Mouse (Mus musculus): ENCODE data around the gene Flt3l.
"Not testable (repeated sequence)": the region's sequence is repeated elsewhere in the genome, so short reads cannot be mapped to it uniquely, and the experiment has no call there.

The Flt3l gene

DNA sequence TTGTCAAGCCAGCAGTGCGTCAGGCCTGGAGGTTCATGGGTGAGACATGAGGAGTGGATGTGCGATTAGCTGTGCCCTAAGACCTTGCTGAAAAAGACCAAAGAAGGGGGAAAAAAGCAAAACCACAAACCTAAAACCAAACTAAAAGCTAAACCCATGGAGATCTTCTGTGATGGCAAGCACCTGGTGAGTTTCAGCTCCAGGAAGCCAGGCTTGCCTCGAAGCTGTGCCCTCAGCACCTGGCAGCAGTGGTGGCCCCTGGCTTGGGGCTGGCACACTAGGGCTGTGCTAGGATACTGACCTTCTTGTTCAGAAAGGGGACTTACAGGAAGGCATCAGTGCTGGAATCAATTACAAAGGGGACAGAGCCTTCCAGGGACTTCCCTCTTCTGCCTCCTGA, 5.1 kb upstream of the Flt3l start:
- no peak for DNase-seq

DNA sequence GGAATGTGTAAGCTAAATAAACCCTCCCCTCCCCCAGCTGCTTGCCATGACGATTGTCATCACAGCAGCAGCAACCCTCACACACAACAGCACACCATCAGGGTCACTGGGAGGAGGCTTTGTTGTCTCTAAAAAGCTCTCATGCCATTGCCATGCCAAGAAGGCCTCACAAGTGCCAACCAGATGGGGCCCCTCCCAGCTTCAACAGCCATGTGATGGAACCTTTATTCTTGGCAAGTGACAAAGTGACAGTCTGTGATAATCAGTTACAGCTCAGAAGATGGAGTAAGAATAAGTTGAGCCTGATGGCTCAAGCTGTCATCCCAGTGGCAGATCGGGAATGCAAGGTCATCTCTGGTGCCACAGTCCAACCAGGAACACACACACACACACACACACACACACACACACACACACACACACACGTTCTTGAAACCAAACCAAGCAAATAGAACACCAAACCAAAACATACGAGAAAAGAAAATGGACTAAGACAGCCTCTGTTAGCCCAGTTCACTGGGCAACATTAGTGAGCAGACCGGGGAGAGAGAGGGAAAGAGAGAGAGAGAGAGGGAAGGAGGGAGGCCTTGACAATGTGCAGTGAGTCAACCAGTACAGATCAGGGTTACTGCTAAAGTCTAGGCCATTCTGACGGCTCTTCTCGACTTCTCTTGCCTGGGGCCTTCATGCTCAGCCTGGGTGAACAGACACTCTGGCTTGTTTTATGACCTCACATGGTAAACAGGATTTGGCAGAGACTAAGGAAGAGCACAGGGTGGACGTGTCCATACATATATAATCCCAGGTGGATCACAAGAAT, 3.9 kb upstream of the Flt3l start:
- DNase-seq, result no peak

DNA sequence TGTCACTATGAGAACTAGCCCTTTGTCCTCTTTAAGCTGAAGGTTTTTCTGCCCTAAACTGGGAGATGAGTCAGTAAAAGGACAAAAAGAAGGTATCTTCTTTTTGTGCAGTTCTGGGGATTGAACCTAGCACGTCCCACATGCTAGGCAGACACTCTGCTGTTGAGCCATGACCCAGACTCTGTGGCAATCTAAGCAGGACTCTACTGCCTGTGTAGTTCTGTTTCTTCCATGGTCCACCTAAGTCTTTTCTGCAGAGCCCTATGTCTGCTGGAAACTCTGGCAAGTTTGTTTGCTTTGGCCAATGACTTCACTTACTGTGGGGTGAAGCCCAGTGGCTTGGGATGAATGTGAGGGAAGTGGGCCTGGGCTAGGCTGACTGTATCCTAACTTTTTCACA, 2.2 kb upstream of the Flt3l start:
- no peak for DNase-seq

DNA sequence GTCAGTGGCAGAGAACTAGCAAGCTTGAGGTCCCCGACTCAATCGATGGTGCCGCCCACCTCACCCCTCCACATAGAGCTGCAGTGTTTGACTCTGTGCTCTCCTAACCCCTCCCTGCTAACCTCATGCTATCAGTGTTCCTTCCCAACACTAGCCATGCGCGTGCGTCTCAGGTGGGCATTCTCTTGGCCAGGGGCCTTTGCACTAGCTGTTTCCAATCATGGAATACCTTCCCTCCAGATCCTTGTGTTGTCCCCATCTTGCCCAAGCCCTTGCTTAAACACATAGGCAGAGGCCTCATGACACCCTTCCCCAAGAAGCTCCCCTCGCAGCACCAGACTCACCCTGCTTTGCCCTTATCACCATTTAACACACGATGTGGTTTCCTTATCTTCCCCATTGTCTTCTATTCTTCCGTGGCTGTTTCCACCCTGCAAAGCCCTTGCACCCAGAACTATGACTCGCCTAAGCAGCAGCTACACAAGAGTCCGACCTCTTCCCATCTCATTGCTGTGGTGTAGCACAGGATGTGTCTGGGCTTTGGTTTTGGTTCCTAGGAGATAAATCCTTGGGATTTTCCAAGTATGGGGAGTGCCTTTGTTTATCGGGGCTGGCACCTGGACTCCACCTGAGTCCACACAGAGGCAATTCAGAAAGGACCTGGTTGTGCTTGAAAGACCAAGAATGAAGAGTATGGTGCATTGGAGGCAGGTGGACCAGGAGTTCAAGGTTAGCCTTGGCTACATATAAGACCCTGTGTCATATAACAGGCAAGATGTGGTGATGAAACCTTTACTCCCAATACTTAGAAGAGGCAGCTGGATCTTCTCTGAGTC, 1.2 kb upstream of the Flt3l start:
- DNase-seq, result no peak

DNA sequence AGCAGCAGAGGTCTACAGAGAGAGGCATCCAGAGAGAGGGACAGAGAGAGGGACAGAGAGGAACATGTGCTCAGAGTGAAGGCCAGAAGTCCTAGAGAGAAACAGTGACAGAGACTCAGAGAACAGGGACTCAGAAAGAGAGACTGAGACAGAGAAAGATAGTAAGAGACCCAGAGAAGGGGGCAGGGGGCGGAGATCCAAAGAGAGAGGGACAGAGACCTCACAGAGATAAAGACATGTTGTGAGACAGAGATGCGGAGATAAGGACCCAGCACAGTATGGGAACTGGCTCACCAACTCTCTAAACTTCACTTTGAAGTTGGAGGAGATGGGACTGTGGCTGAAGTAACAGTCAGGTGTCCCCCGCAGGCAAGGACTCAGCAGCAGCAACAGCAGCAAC, 862 bp downstream of the Flt3l start:
- DNase-seq, result no peak

DNA sequence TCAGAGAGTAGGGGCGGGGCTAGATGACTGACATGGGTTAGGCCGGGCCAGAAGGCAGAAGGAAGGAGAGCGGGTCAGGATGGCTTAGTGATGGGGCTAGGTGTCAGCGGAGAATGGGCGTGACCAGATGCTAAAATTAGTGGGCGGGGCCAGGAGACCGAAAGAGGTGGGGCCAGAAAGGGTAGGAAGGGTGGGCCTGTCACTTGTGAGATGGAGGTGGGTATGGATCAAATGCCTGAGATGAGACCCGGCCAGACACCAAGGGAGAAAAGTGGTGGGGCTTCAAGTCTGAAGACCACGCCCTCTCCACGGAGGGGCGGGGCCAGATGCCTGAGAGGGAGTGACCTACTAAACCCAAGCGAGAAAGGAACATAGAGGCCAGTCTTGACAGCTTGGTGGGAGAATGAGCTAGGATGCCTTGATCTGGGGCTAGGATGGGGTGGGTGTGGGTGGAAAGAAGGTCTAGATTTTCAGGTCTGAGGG, 1.6 kb downstream of the Flt3l start:
- peak; percentile 63 to 64 for DNase-seq

DNA sequence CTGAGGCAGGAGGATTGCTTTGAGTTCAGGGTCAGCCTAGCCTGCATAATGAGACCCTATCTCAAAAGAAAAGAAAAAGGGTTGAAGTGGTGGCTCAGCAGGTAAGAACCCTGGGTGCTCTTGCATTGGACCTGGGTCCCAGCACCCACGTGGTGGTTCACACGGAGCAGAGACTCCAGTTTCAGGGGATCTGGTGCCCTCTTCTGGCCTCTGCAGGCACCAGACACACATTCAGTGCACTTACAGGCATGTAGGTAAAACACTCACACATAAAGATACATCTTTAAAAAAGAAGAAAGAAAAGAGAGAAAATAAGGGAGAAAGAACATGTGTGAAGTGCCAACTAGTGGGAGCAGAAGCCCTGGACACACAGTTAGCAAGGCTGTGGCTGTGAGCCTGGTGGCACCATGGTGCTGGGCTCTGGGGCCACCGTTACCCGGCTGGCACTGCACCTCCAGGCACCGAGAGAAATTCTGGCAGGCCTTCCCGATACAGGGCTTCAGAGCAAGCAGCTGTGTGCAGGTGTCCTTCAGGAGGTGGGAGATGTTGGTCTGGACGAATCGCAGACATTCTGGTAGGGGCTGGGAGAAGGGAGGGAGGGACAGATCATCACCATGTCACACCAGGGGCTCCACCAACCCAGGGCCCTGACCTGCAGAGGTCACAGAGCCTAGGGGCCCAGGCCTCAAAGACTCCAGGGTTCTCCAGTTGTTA, 2.6 kb downstream of the Flt3l start:
- no peak for DNase-seq

DNA sequence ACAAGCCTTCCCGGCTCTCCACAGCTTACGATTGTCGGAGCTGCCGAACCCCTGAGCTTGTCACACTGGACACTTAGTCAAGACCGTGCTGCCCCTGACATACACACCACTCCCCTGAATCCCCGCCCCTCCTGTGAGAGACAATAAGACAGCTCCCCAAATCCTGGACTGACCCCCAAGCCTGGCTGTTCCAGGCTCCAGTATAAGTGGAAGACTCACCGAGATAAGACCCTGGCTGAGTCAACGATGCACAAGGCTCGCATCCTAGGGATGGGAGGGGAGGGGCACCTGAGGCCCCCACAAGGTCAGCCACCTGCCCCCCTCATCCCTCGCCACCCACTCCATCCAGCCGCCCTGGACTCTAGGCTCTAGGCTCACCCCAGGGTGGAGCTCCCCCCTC, 4.4 kb downstream of the Flt3l start:
- DNase-seq, result no peak

DNA sequence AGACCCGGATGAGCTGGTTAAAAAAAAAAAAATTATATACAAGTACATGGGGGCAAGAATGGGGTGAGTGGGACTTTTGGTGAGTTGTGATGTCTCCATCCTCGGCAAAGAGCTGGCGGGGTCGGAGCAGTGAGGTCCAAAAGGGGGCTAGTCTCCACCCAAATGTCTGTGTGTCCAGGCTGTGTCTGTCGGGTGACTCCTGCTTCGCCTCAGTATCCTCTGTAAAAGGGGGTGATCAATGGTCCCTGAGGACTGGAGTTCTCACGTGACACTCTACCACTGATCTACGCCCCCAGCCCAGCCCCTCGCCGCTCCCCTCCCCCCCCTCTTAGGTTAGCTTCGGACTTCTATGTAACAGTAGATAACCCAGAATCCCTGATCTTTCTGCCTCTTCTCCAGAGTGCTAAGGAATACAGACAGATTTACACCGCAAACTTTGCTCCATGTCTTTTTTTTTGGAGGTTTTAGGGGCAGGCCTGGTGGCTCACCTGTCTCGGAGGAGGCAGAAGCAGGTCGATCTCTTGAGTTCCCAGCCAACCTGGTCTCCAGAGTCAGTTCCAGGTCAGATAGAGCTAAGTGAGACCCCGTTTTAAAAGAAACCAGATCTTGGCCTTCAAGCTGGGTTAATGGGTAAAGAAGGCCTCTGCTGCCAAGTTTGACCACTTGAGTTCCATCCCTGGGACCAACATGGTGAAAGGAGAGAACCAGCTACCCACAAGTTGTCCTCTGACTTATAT, 6.3 kb downstream of the Flt3l start:
- no peak for DNase-seq

DNA sequence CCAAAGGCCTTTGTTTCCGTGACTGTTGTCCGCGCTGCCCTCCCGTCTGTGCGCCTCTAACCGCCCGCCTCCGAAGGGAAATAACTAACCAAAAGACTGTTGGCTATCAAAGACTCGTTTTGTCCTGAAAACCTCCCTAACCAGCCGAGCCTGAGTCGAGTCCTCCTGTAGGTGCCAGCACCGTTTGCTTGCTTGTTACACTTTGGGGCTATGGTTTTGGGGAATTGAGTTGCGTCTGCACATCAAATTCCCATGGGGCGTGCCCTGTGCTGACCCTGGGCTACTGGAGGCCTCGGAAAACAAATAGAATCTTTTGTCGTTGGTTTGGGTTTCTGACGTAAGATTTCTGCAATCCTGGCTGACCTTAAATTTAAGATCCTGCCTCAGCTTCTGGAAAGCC, 6.9 kb downstream of the Flt3l start:
- no peak for DNase-seq

DNA sequence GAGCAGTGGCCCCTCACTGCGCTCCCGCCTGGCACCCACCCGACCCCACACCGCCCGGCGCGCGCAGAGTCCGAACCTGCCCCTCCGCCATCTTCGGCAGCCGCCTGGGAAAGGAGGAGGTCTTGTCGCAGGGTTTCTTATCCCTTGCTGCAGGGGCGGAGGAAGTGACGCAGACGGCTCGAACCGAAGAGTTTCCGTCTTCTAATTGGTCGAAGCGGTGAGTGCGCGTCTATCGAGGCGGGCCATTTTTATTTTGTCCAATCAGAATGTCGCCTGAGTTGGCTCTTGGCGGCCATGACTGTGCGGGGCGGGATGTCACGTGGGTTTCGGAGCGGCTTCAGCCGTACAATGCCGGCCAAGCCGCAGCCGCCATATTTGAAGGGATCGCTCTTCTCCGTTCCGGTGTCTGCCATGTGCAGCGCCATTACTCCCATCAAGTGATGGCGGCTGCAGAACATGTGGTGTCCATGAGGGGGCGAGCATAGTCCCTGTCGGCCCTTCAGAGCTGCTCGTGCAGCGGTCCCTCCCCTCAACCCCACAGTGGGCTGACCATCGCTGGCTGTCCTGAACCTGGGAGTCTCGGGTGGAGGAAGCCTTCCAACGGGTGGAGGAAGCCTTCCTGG, 7.5 kb downstream of the Flt3l start, which contains the start of gene Rpl13a:
Gene Rpl13a, minus strand, starts transcription at position 138 of the 623 bp plus-strand sequence.
- DNase-seq, result peak; percentile 97 to 98

DNA sequence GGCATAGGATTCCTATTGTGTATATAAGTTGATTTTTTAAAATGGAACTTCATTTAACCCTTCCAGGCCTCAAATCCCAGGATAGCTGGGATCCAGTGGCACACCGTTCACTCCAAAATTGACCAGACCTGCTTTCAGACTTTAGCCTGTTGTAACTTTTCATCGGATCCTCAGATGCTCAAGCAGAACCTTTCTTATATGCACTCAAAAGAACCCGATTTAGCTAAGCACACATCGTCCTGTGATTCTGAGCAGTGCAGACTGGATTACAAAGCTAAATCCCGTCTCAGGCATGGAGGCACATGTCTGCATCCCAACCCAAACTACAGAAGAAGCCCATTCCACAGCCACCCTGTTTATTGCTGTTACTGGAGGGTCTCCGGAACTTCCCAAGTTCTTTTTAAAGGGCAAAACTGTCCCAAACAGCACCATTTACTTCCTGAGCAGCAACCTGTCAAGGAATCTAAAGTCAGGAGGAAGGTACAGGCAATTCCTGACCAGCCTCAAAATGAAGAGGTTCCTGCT, 8.5 kb downstream of the Flt3l start:
- DNase-seq, result no peak

DNA sequence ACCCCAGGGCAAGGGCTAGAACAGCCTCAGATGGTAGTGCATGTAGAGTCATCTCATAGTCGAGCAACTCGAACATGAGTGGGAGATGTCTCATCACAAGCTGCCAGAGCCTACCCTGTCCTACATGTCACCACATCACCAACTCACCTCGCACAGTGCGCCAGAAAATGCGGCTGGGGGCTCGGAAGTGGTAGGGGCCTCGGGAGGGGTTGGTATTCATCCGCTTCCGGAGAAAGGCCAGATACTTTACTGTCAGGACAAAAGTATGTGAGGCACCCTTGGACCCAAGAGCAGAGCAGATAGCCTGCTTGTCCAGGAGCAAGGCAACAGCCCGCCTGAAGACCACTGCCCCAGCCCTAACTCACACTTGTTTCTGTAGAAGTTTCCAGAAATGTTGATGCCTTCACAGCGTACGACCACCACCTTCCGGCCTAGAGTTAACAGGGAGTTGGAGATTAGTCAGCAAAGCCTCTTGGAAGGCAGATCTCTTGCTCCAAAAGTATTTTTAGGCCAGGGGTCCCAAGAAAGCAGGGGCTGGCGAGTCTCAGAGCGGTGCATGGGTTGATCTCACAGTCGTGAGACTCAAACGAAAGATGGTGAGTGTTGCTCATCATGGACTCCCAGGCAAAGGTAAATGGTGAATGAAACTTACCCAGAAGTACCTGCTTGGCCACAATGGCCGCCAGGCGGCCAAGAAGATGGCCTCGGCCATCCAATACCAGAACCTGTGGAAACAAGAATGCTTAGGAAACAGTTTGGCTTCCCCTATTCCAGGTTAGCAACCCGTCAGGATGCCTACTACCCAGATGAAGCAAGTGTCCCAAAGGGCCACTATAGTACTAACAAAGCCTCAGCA, 9.2 kb downstream of the Flt3l start:
- peak; percentile 20 to 21 for DNase-seq

DNA sequence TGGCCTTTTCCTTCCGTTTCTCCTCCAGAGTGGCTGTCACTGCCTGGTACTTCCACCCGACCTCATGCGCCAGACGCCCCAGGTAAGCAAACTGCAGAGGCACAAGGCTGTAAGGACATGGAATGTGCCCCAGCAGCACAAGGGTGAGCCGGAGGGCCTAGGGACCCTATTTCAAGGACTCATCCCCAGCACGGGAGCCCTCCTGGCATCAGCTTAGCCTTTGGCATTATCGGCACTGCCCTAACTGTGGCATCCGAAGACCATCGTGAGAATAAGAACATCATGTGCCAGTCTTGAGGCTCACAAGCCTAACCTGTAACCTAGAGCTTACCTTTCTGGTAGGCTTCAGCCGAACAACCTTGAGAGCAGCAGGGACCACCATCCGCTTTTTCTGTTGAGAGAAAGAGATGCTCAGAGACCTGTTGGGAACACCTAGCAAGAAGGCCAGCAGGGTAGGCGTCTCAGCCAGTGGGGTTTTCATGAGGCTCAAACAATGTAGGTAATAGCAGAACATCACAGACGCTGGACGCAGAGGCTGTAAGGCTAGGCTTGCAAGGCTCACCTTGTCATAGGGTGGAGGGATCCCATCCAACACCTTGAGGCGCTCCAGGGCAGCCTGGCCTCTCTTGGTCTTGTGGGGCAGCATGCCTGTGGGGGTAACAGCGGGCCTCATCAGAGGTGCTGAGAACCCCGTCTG, 9.9 kb downstream of the Flt3l start:
- DNase-seq, result no peak

DNA sequence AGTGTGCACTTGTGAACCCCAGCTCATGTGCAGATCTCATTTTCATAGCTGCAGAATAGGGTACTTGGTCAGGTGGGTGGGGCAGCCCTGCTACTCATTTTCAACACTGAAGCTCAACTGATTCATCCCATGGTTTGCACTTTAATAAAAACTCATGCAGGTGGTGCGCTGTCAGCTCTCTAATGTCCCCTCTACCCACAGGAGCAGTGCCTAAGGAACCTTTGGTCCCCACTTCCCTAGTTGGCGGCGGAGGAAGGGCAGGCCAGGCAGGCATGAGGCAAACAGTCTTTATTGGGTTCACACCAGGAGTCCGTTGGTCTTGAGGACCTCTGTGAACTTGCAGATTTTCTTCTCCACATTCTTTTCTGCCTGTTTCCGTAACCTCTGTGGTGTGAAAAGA, 10.6 kb downstream of the Flt3l start:
- DNase-seq, result not testable (repeated sequence)

DNA sequence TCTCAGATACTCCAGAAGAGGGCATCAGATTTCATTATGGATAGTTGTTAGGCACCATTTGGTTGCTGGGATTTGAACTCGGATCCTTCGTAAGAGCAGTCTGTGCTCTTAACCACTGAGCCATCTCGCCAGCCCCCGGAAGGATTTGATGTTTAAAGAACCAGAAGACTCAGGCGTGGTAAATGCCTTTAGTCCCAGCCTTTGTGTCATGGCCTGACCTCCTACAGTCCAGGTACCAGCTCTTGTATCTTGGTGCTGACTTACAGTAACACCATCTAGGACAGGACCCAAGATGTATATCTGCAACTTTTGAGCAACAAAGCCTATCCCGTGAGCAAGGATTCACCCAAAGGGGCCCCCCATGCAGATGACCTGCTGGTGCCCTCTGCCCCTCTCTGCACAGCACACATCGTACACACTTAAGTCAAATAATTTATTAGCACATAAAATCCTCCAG, 11.1 kb downstream of the Flt3l start:
- DNase-seq, result no peak

DNA sequence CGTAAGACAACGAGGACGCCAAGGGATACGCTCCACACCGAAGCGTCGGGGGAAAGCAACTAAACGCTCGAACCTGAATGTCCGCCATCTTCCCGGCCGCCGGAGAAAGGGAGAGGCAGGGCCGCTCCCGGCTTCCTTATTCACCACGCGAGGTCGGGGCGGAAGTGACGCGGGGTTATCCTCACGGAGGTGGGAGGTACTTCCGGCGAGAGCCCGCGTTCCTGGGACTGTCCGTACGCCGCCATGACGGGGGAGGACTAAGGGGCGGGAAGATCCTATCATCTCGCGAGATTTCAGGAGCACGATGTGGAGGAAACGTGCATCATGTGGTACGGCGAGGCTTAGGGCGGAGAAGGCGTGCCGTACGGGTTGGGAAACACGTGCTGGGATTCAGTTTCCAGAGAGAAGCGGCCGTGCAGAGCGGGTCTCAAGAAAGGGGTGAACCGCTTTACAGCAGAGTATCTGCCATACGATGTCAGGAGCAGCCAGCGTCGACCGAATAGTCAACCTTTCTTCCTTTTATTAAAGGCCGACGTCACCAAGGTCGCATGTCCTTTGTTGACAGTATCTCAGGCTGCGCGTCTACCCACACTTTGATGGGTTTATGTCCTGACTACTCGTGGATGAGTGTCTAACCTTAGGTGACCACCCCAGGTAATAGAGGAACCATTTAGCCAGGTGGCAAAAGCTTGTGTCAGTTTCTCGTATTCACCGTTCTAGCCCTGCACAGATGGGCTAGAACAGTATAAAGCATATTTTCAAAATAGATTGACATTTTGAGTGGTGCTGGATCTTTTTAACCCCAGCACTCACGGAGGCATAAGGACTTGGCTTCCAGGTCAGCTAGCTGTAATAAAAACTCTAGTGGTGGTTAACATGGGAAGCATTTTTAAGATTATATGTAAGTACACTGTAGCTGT, 11.7 kb downstream of the Flt3l start, which contains the start of gene Rps11:
Gene Rps11, minus strand, starts transcription at position 216 of the 920 bp plus-strand sequence.
- peak; percentile 98 for DNase-seq

DNA sequence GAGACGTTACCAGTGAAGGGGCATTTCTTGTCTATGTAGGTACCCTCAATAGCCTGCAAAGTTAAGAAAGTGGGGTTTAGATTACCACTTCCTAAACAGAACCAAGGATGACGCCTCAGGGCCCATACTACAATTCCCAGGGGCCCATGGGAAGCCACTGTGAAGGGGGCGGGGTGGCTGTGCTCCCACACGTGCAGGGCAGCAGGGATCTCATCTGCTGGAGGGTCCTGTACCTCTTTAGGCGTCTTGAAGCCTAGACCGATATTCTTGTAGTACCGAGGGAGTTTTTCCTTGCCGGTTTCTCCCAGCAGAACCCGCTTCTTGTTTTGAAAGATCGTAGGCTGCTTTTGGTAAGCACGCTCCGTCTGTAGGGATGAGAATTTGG, 13.1 kb downstream of the Flt3l start:
- peak; percentile 61 to 64 for DNase-seq
